Mouse (Mus musculus) hindbrain, postnatal 0 days (tissue): ENCODE measurements around the gene Mif. TPM values are rescaled to one million over a fixed set of nuclear protein-coding genes. Genes with fewer than 3 reads are reported as not detected.

Source experiments
- ATAC-seq: fragments of 200-750 bp; cut with Nextera tagmentation; 2 replicates; pipeline ENCODE4 v1.8.0; 2017; ENCODE audit warnings: mild to moderate bottlenecking, moderate TSS enrichment, moderate library complexity
- DNase-seq: peaks from one replicate; pipeline ENCODE4 v3.0.0-alpha.2; 2015; ENCODE audit warnings: low spot score
- H3K27ac ChIP-seq: fragments of 300-500 bp; sonication (generic); 2 replicates; pipeline ENCODE4 v1.5.1; 2014; ENCODE audit warnings: mild to moderate bottlenecking
- H3K27me3 ChIP-seq: fragments of 300-500 bp; sonication (generic); 2 replicates; pipeline ENCODE4 v1.6.1; 2014; ENCODE audit warnings: low read length, mixed read lengths; ENCODE audit not compliant: insufficient read depth
- H3K36me3 ChIP-seq: fragments of 300-500 bp; sonication (generic); 2 replicates; pipeline ENCODE4 v1.6.1; 2014; ENCODE audit warnings: low read length, mixed read lengths; ENCODE audit not compliant: insufficient read depth
- H3K4me1 ChIP-seq: fragments of 300-500 bp; sonication (generic); 2 replicates; pipeline ENCODE4 v1.6.1; 2014; ENCODE audit warnings: antibody characterized with exemption, low read length, mixed read lengths; ENCODE audit not compliant: insufficient read depth
- H3K4me2 ChIP-seq: fragments of 300-500 bp; sonication (generic); 2 replicates; pipeline ENCODE4 v1.6.1; 2014; ENCODE audit warnings: low read depth, mild to moderate bottlenecking, low read length, moderate library complexity, mixed read lengths
- H3K4me3 ChIP-seq: fragments of 300-500 bp; sonication (generic); 2 replicates; pipeline ENCODE4 v1.5.1; 2014; ENCODE audit warnings: low read length
- H3K9ac ChIP-seq: fragments of 300-500 bp; sonication (generic); replicated peaks from 2 replicates; pipeline ENCODE4 v1.6.1; 2014; ENCODE audit warnings: mild to moderate bottlenecking, low read length, moderate library complexity, mixed read lengths
- H3K9me3 ChIP-seq: fragments of 300-500 bp; sonication (generic); 2 replicates; pipeline ENCODE4 v1.6.1; 2016; ENCODE audit warnings: low read length, mixed read lengths
- CTCF ChIP-seq: IDR thresholded peaks from 2 replicates; pipeline ENCODE4 v1.5.1; 2016; ENCODE audit warnings: antibody characterized with exemption, control low read depth, low read depth
- WGBS: fragments of 180-500 bp; shearing (Covaris S2); extraction: QIAGEN DNeasy Blood & Tissue Kit; methylation state at CpG from one replicate; pipeline ENCODE4 v1.1.7; 2014; 5-methylcytosine and 5-hydroxymethylcytosine counted together
- polyA plus RNA-seq: library from polyadenylated mRNA; unstranded; fragments of >200 nt; fragmentation: Nextera tagmentation; extraction: Ambion mirVana; gene quantifications from 2 replicates; pipeline ENCODE4 v1.2.1, GENCODE M21; 2015
- total RNA-seq: library from RNA; depleted of rRNA; stranded (reverse); fragments of >200 nt; gene quantifications from 2 replicates; pipeline ENCODE4 v1.2.3, GENCODE M21; 2014

The Mif gene
- total and polyA plus RNA-seq, 2 experiments from 2014 or later: 1,072 to 1,891 TPM

- H3K36me3 ChIP-seq: no peaks in the 10 kb centered on the region
- ATAC-seq (no peak), DNase-seq (no peak)
- H3K27ac ChIP-seq: no peak overlapping the region
- H3K4me2 ChIP-seq: peak overlapping the region; percentile 69
- H3K9me3 ChIP-seq: no peaks in the 10 kb centered on the region
- 17% methylated on average over 21 of the region's 21 CpGs for WGBS
- no peaks in the 10 kb centered on the region for H3K27me3 ChIP-seq
- no peak overlapping the region for H3K9ac ChIP-seq
- H3K4me1 ChIP-seq: peaks cover 24% of the 10 kb centered on the region
- peak overlapping the region; percentile 37 for H3K4me3 ChIP-seq
- TF ChIP-seq CTCF: no peak
Measured at GRCm38 (mm10) chr10:75833456-75834080, 26.5 kb downstream of the Mif start.

GRCm38 (mm10) chr10:75832272-75832895, 27.7 kb downstream of the Mif start:
- DNase-seq (peak; percentile 48), ATAC-seq (no peak)
- Histone ChIP-seq H3K27me3 (no peaks in the 10 kb centered on the region), H3K27ac (no peak overlapping the region), H3K4me2 (no peak overlapping the region), H3K9me3 (no peaks in the 10 kb centered on the region), H3K4me1 (peaks cover 17% of the 10 kb centered on the region), H3K9ac (no peak overlapping the region), H3K4me3 (no peak overlapping the region), H3K36me3 (no peaks in the 10 kb centered on the region)
- peak; percentile 67 for TF ChIP-seq CTCF
- 66% methylated on average over 13 of the region's 13 CpGs for WGBS

- H3K4me3 ChIP-seq: no peak overlapping the region
- no peak overlapping the region for H3K9ac ChIP-seq
- TF ChIP-seq CTCF: no peak
- H3K4me1 ChIP-seq: peaks cover 13% of the 10 kb centered on the region; the same call in 1 of the 2 replicates
- WGBS: 95% methylated on average over 2 of the region's 2 CpGs
- DNase-seq (no peak), ATAC-seq (no peak)
- no peaks in the 10 kb centered on the region for H3K9me3 ChIP-seq
- H3K4me2 ChIP-seq: no peak overlapping the region
- H3K27me3 ChIP-seq: no peaks in the 10 kb centered on the region
- H3K36me3 ChIP-seq: no peaks in the 10 kb centered on the region
- H3K27ac ChIP-seq: no peak overlapping the region
Measured at GRCm38 (mm10) chr10:75830275-75830670, 29.8 kb downstream of the Mif start.

GRCm38 (mm10) chr10:75829529-75830274, 30.3 kb downstream of the Mif start:
- no peak overlapping the region for H3K4me2 ChIP-seq
- no peak overlapping the region for H3K4me3 ChIP-seq
- DNase-seq (no peak), ATAC-seq (no peak)
- H3K9ac ChIP-seq: no peak overlapping the region
- peaks cover 13% of the 10 kb centered on the region; the same call in 1 of the 2 replicates for H3K4me1 ChIP-seq
- H3K27ac ChIP-seq: no peak overlapping the region
- no peaks in the 10 kb centered on the region for H3K36me3 ChIP-seq
- H3K9me3 ChIP-seq: no peaks in the 10 kb centered on the region
- 95% methylated on average over 2 of the region's 2 CpGs for WGBS
- TF ChIP-seq CTCF: no peak
- no peaks in the 10 kb centered on the region for H3K27me3 ChIP-seq

- H3K27me3 ChIP-seq: no peaks in the 10 kb centered on the region
- no peak overlapping the region for H3K4me2 ChIP-seq
- H3K4me3 ChIP-seq: no peak overlapping the region
- H3K27ac ChIP-seq: no peak overlapping the region
- peak; percentile 84 for ATAC-seq
- peaks cover 3% of the 10 kb centered on the region; the same call in 1 of the 2 replicates for H3K4me1 ChIP-seq
- no peak for TF ChIP-seq CTCF
- H3K36me3 ChIP-seq: no peaks in the 10 kb centered on the region
- DNase-seq: peak; percentile 82
- no peak overlapping the region for H3K9ac ChIP-seq
- no peaks in the 10 kb centered on the region for H3K9me3 ChIP-seq
Measured at GRCm38 (mm10) chr10:75828500-75828931, 31.5 kb downstream of the Mif start.

GRCm38 (mm10) chr10:75827668-75828360, 32.2 kb downstream of the Mif start:
- Histone ChIP-seq H3K36me3 (no peaks in the 10 kb centered on the region), H3K9me3 (no peaks in the 10 kb centered on the region), H3K27ac (no peak overlapping the region), H3K27me3 (no peaks in the 10 kb centered on the region), H3K9ac (no peak overlapping the region), H3K4me3 (no peak overlapping the region), H3K4me1 (no peaks in the 10 kb centered on the region), H3K4me2 (no peak overlapping the region)
- 77% methylated on average over 4 of the region's 4 CpGs for WGBS
- DNase-seq (peak; percentile 53), ATAC-seq (no peak)
- no peak for TF ChIP-seq CTCF
